In genomic region chr6:48645660-48646308, GRCm38 (mm10) we compare ENCODE assay signal across 8 mouse cellular contexts. TPM values are rescaled to one million over a fixed set of nuclear protein-coding genes. Genes with fewer than 3 reads are reported as not detected.
DNase-seq lines count a peak whose midpoint lies in the region; ATAC-seq lines count a peak whose summit lies in the region.

No protein-coding gene starts in this region.

- H3K9ac ChIP-seq in kidney, embryonic 15.5 days = no peak overlapping the region

- H3K27ac ChIP-seq in heart, embryonic 10.5 days = no peak overlapping the region
- no peak overlapping the region for H3K27ac ChIP-seq in kidney, embryonic 15.5 days

- ATAC-seq in common myeloid progenitor, adult 5-6 weeks (replicated peaks; ENCODE audit: low read depth, poor library complexity, severe bottlenecking) = peak; percentile 74
- ATAC-seq in kidney, embryonic 15.5 days (replicated peaks; ENCODE audit: low FRiP score) = 0 out of 2 replicates have a peak, but pooled peaks have one; percentile 36

- no peak overlapping the region for H3K4me2 ChIP-seq in kidney, embryonic 15.5 days

- no peaks in the 10 kb centered on the region for H3K36me3 ChIP-seq in heart, embryonic 10.5 days
- no peaks in the 10 kb centered on the region for H3K36me3 ChIP-seq in kidney, embryonic 15.5 days

- no peak overlapping the region for H3K4me3 ChIP-seq in heart, embryonic 10.5 days
- H3K4me3 ChIP-seq in kidney, embryonic 15.5 days (replicated peaks) = no peak overlapping the region

- WGBS in heart, embryonic 10.5 days = 15% methylated on average over 12 of the region's 12 CpGs
- WGBS in kidney, embryonic 15.5 days = 9% methylated on average over 12 of the region's 12 CpGs

- DNase-seq in 3T3-L1 (ENCODE audit: low read depth, low spot score) = peak; percentile 85
- peak; percentile 62 for DNase-seq in Muller cell, postnatal 12 days (ENCODE audit: inconsistent ontology term)
- peak; percentile 85 for DNase-seq in heart, embryonic 10.5 days (ENCODE audit: low spot score)
- peak; percentile 68 to 75 for DNase-seq in lung, adult 18-20 months
- DNase-seq in ovary, postnatal 14 days (ENCODE audit: low spot score) = peak; percentile 60
- DNase-seq in thymus, postnatal 14 days = peak; percentile 84

- H3K27me3 ChIP-seq in heart, embryonic 10.5 days (ENCODE audit: insufficient read depth, poor library complexity, severe bottlenecking) = no peaks in the 10 kb centered on the region
- peaks cover 3% of the 10 kb centered on the region; the same call in 1 of the 2 replicates for H3K27me3 ChIP-seq in kidney, embryonic 15.5 days

- no peaks in the 10 kb centered on the region for H3K9me3 ChIP-seq in heart, embryonic 10.5 days
- no peaks in the 10 kb centered on the region for H3K9me3 ChIP-seq in kidney, embryonic 15.5 days (replicated peaks)

- H3K4me1 ChIP-seq in heart, embryonic 10.5 days = no peaks in the 10 kb centered on the region
- H3K4me1 ChIP-seq in kidney, embryonic 15.5 days = peaks cover 4% of the 10 kb centered on the region

RNA-seq across cellular contexts. Expression of gene Gimap8, which starts 1.2 kb away (rescaled TPM):
- 3.7 TPM in 2 replicates for total RNA-seq in common myeloid progenitor, adult 5-6 weeks (2017)
- polyA plus RNA-seq in heart, embryonic 10.5 days (2016; fragmentation: Nextera tagmentation; extraction: Ambion mirVana) = 0.70 and 0.87 TPM in 2 replicates
- 3.3 and 3.8 TPM in 2 replicates for polyA plus RNA-seq in kidney, embryonic 15.5 days (2015; fragmentation: Nextera tagmentation; extraction: Ambion mirVana)

RNA-seq across cellular contexts. Expression of gene AI854703, which starts 19.2 kb away (rescaled TPM):
- total RNA-seq in common myeloid progenitor, adult 5-6 weeks (2017) = 1.6 and 2.2 TPM in 2 replicates
- 0.90 and 1.6 TPM in 2 replicates for polyA plus RNA-seq in heart, embryonic 10.5 days (2016; fragmentation: Nextera tagmentation; extraction: Ambion mirVana)
- polyA plus RNA-seq in kidney, embryonic 15.5 days (2015; fragmentation: Nextera tagmentation; extraction: Ambion mirVana) = 3.0 and 3.1 TPM in 2 replicates

RNA-seq across cellular contexts. Expression of gene Gimap9, which starts 30.1 kb away (rescaled TPM):
- 50.8 and 59.3 TPM in 2 replicates for total RNA-seq in common myeloid progenitor, adult 5-6 weeks (2017)
- 7.4 and 8.7 TPM in 2 replicates for polyA plus RNA-seq in heart, embryonic 10.5 days (2016; fragmentation: Nextera tagmentation; extraction: Ambion mirVana)
- polyA plus RNA-seq in kidney, embryonic 15.5 days (2015; fragmentation: Nextera tagmentation; extraction: Ambion mirVana) = 11.7 and 12.6 TPM in 2 replicates

RNA-seq across cellular contexts. Expression of gene Gimap4, which starts 38.6 kb away (rescaled TPM):
- total RNA-seq in common myeloid progenitor, adult 5-6 weeks (2017) = 1.8 and 7.3 TPM in 2 replicates
- polyA plus RNA-seq in heart, embryonic 10.5 days (2016; fragmentation: Nextera tagmentation; extraction: Ambion mirVana) = 6.4 and 10.6 TPM in 2 replicates
- 69.5 and 72.5 TPM in 2 replicates for polyA plus RNA-seq in kidney, embryonic 15.5 days (2015; fragmentation: Nextera tagmentation; extraction: Ambion mirVana)

RNA-seq across cellular contexts. Expression of gene Zfp775, which starts 43.9 kb away (rescaled TPM):
- total RNA-seq in common myeloid progenitor, adult 5-6 weeks (2017) = 2.1 and 3.3 TPM in 2 replicates
- polyA plus RNA-seq in heart, embryonic 10.5 days (2016; fragmentation: Nextera tagmentation; extraction: Ambion mirVana) = 7.7 and 8.9 TPM in 2 replicates
- 7.0 and 7.9 TPM in 2 replicates for polyA plus RNA-seq in kidney, embryonic 15.5 days (2015; fragmentation: Nextera tagmentation; extraction: Ambion mirVana)
